Mouse (Mus musculus) megakaryocyte, embryonic 14.5 days (primary cell): ENCODE results near the gene Pdzd8. TPM values are rescaled to one million over a fixed set of nuclear protein-coding genes. Genes with fewer than 3 reads are reported as not detected.
A peak's percentile ranks its signal among the peaks of the same experiment; 100 is the strongest.

Experiments
- H3K27me3 ChIP-seq: replicated peaks from 2 replicates; pipeline ENCODE3; 2012; ENCODE audit warnings: inconsistent platforms
- H3K36me3 ChIP-seq: replicated peaks from 2 replicates; pipeline ENCODE3; 2012; ENCODE audit warnings: low read length, inconsistent platforms, mixed read lengths
- H3K4me1 ChIP-seq: 2 replicates; pipeline ENCODE4 v1.6.1; 2012; ENCODE audit warnings: inconsistent platforms
- H3K4me3 ChIP-seq: replicated peaks from 2 replicates; pipeline ENCODE3; 2012; ENCODE audit warnings: moderate library complexity, mild to moderate bottlenecking, inconsistent platforms
- H3K9me3 ChIP-seq: 2 replicates; pipeline ENCODE4 v1.6.1; 2012; ENCODE audit warnings: inconsistent platforms
- FLI1 ChIP-seq: IDR thresholded peaks from 2 replicates; pipeline ENCODE4 v1.6.1; 2012; ENCODE audit warnings: low read length, inconsistent platforms, mixed read lengths
- GATA1 ChIP-seq: IDR thresholded peaks from 3 replicates; pipeline ENCODE4 v1.6.1; 2012; ENCODE audit warnings: mixed read lengths, low read length, inconsistent platforms, borderline replicate concordance
- polyA plus RNA-seq: library from polyadenylated mRNA; stranded (reverse); fragments of >175 nt; gene quantifications from 2 replicates; pipeline ENCODE4 v1.2.3, GENCODE M21; 2012; ENCODE audit warnings: low replicate concordance; ENCODE audit not compliant: insufficient read depth

Gene Pdzd8
- polyA plus RNA-seq, 1 experiment, result 1.9 TPM

GRCm38 (mm10) chr19:59356388-59356787, 10.8 kb upstream of the Pdzd8 start:
- TF ChIP-seq FLI1 (no peak), GATA1 (no peak)
- no peaks in the 10 kb centered on the region for H3K9me3 ChIP-seq
- H3K27me3 ChIP-seq, result peaks cover 28% of the 10 kb centered on the region
- H3K4me1 ChIP-seq, result peaks cover 7% of the 10 kb centered on the region; the same call in 1 of the 2 replicates
- H3K36me3 ChIP-seq, result no peaks in the 10 kb centered on the region
- no peak overlapping the region for H3K4me3 ChIP-seq

GRCm38 (mm10) chr19:59354906-59355305, 9.3 kb upstream of the Pdzd8 start:
- Histone ChIP-seq H3K36me3 (no peaks in the 10 kb centered on the region), H3K9me3 (no peaks in the 10 kb centered on the region), H3K4me3 (no peak overlapping the region), H3K4me1 (peaks cover 20% of the 10 kb centered on the region), H3K27me3 (peaks cover 18% of the 10 kb centered on the region)
- TF ChIP-seq GATA1 (no peak), FLI1 (no peak)

GRCm38 (mm10) chr19:59352760-59353159, 7.2 kb upstream of the Pdzd8 start:
- TF ChIP-seq GATA1, result no peak
- no peak for TF ChIP-seq FLI1
- Histone ChIP-seq H3K27me3 (peaks cover 14% of the 10 kb centered on the region), H3K9me3 (no peaks in the 10 kb centered on the region), H3K4me3 (no peak overlapping the region), H3K36me3 (no peaks in the 10 kb centered on the region), H3K4me1 (peaks cover 24% of the 10 kb centered on the region)

- H3K9me3 ChIP-seq, result no peaks in the 10 kb centered on the region
- no peak overlapping the region for H3K4me3 ChIP-seq
- peaks cover 7% of the 10 kb centered on the region for H3K27me3 ChIP-seq
- H3K36me3 ChIP-seq, result no peaks in the 10 kb centered on the region
- no peak for TF ChIP-seq FLI1
- TF ChIP-seq GATA1, result no peak
- peaks cover 24% of the 10 kb centered on the region for H3K4me1 ChIP-seq
These were observed 5.7 kb upstream of the Pdzd8 start for GRCm38 (mm10) chr19:59351151-59351889.

DNA sequence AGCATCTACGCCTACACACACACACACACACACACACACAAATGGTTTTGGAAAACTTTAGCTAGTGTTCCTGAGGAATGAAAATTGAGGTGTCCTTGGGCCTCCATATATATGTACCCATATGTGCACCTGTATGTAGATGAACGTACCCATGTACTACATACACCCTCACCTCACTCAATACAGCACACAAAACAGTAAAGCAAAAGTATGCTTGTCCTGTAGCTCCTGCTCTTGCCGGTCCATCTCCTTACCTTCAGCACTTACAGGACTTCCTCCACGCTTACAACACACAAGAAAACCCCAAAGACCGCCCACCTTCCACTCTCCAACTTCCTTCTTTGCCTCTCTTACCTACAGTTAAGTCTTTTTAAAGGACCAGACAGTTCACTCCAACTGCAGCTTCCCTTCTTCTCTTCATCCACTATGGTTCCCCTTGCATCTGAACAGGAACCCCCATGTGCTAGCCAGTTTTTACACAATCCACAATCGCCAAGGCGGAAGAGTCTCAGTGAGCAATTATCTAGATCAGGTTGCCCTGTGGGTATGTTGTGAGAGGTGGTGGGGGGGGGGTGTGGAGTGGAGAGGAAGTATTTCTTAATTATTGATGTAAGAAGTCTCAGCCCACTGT, 4.8 kb upstream of the Pdzd8 start:
- H3K4me1 ChIP-seq, result peaks cover 28% of the 10 kb centered on the region
- H3K4me3 ChIP-seq, result peak overlapping the region; percentile 35
- no peaks in the 10 kb centered on the region for H3K9me3 ChIP-seq
- H3K27me3 ChIP-seq, result peaks cover 7% of the 10 kb centered on the region
- H3K36me3 ChIP-seq, result no peaks in the 10 kb centered on the region
- no peak for TF ChIP-seq GATA1
- TF ChIP-seq FLI1, result no peak

- TF ChIP-seq FLI1, result no peak
- TF ChIP-seq GATA1, result no peak
- Histone ChIP-seq H3K9me3 (no peaks in the 10 kb centered on the region), H3K27me3 (peaks cover 3% of the 10 kb centered on the region), H3K4me1 (peaks cover 33% of the 10 kb centered on the region), H3K4me3 (no peak overlapping the region), H3K36me3 (no peaks in the 10 kb centered on the region)
These were observed 3.9 kb upstream of the Pdzd8 start for GRCm38 (mm10) chr19:59349329-59349960.

- Histone ChIP-seq H3K4me1 (peaks cover 50% of the 10 kb centered on the region), H3K9me3 (no peaks in the 10 kb centered on the region)
These were observed 745 bp upstream of the Pdzd8 start for GRCm38 (mm10) chr19:59346325-59346724.

GRCm38 (mm10) chr19:59345081-59345657, 411 bp downstream of the Pdzd8 start:
- H3K4me3 ChIP-seq, result peak overlapping the region; percentile 100
- TF ChIP-seq GATA1 (no peak), FLI1 (no peak)
- peaks cover 45% of the 10 kb centered on the region for H3K4me1 ChIP-seq

More at GRCm38 (mm10) chr19:59346325-59346724, 745 bp upstream of the Pdzd8 start:
- Histone ChIP-seq H3K27me3 (no peaks in the 10 kb centered on the region), H3K4me3 (peak overlapping the region; percentile 100), H3K36me3 (no peaks in the 10 kb centered on the region)
- TF ChIP-seq GATA1 (no peak), FLI1 (no peak)

GRCm38 (mm10) chr19:59344304-59344711, 1.3 kb downstream of the Pdzd8 start:
- TF ChIP-seq GATA1 (no peak), FLI1 (no peak)
- Histone ChIP-seq H3K4me1 (peaks cover 46% of the 10 kb centered on the region), H3K27me3 (no peaks in the 10 kb centered on the region), H3K36me3 (peaks cover 2% of the 10 kb centered on the region), H3K4me3 (peak overlapping the region; percentile 100), H3K9me3 (no peaks in the 10 kb centered on the region)

More at GRCm38 (mm10) chr19:59345081-59345657, 411 bp downstream of the Pdzd8 start:
- H3K9me3 ChIP-seq, result no peaks in the 10 kb centered on the region
- H3K27me3 ChIP-seq, result no peaks in the 10 kb centered on the region
- H3K36me3 ChIP-seq, result peaks cover 2% of the 10 kb centered on the region
